Comparison of ENCODE assay signal across 9 mouse cellular contexts in the genomic region with DNA sequence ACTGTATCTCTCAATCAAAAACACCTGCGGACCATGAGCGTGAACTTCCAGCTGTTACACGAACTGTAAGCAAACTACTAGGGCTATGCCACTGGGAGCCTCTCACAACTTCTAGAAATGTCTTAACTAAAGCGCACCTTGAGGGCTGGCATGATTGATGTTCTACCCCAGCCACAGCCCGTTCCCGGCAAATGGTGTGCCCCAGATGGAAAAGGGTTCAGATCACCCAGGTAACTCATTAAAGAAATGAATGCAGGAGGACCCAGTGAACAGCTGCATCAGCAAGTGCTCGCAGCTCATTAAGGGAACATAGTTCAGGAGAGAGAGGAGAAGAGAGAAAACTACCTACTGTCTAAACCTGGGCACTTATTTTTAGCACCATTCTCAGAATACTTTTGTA.
"Had no signal": no experiment of that assay in that cellular context is flagged by ENCODE, and none has a peak within 500 bp of the region (broad histone marks: within the 10 kb centered on the region; RNA-seq: fewer than 3 reads in every experiment).

No protein-coding gene starts in this region.

- DNase-seq: layer of hippocampus, adult 9-11 months; layer of hippocampus, postnatal 36 days; liver; liver, embryonic 13.5 days; liver, postnatal 0 days; lung, postnatal 14 days; right cerebral cortex, adult 18-20 months; thymus, adult 2 months; thymus, postnatal 25 days had no signal
